Mouse (Mus musculus) liver, embryonic 13.5 days (tissue): ENCODE measurements around the gene Map2k5. TPM values are rescaled to one million over a fixed set of nuclear protein-coding genes. Genes with fewer than 3 reads are reported as not detected.

ENCODE experiments used
- ATAC-seq: fragments of 200-750 bp; cut with Nextera tagmentation; 2 replicates; pipeline ENCODE4 v1.8.0; 2017; ENCODE audit warnings: low read depth, mild to moderate bottlenecking, moderate number of reproducible peaks, moderate library complexity
- DNase-seq: peaks from one replicate; pipeline ENCODE4 v3.0.0; 2022
- H3K27ac ChIP-seq: fragments of 300-500 bp; sonication (generic); 2 replicates; pipeline ENCODE4 v1.5.1; 2015; ENCODE audit warnings: moderate library complexity, mild to moderate bottlenecking, inconsistent platforms
- H3K27me3 ChIP-seq: fragments of 300-500 bp; sonication (generic); 2 replicates; pipeline ENCODE4 v1.6.1; 2015; ENCODE audit warnings: mild to moderate bottlenecking, inconsistent platforms
- H3K36me3 ChIP-seq: fragments of 300-500 bp; sonication (generic); 2 replicates; pipeline ENCODE4 v1.6.1; 2015; ENCODE audit warnings: mild to moderate bottlenecking, inconsistent platforms
- H3K4me1 ChIP-seq: fragments of 300-500 bp; sonication (generic); replicated peaks from 2 replicates; pipeline ENCODE4 v1.6.1; 2015; ENCODE audit warnings: inconsistent platforms
- H3K4me2 ChIP-seq: fragments of 300-500 bp; sonication (generic); 2 replicates; pipeline ENCODE4 v1.6.1; 2015; ENCODE audit warnings: inconsistent platforms, mild to moderate bottlenecking, moderate library complexity
- H3K4me3 ChIP-seq: fragments of 300-500 bp; sonication (generic); replicated peaks from 2 replicates; pipeline ENCODE4 v1.5.1; 2015; ENCODE audit warnings: mild to moderate bottlenecking, inconsistent platforms
- H3K9ac ChIP-seq: fragments of 300-500 bp; sonication (generic); 2 replicates; pipeline ENCODE4 v1.6.1; 2015; ENCODE audit warnings: mild to moderate bottlenecking, inconsistent platforms
- H3K9me3 ChIP-seq: fragments of 300-500 bp; sonication (generic); replicated peaks from 2 replicates; pipeline ENCODE4 v1.6.1; 2016; ENCODE audit warnings: inconsistent platforms
- WGBS: fragments of 180-500 bp; shearing (Covaris S2); methylation state at CpG from one replicate; pipeline ENCODE4 v1.1.7; 2015; ENCODE audit not compliant: insufficient replicate concordance; 5-methylcytosine and 5-hydroxymethylcytosine counted together
- polyA plus RNA-seq: library from polyadenylated mRNA; unstranded; fragments of >200 nt; fragmentation: Nextera tagmentation; extraction: Ambion mirVana; gene quantifications from 2 replicates; pipeline ENCODE4 v1.2.1, GENCODE M21; 2015

Map2k5 gene
- polyA plus RNA-seq, 1 experiment from 2014 or later = 10.5 TPM

- H3K9me3 ChIP-seq = no peaks in the 10 kb centered on the region
- no peak overlapping the region for H3K9ac ChIP-seq
- WGBS = 2% methylated on average over 80 of the region's 80 CpGs
- no peak overlapping the region for H3K4me2 ChIP-seq
- H3K36me3 ChIP-seq = no peaks in the 10 kb centered on the region
- no peak for DNase-seq
- H3K27ac ChIP-seq = no peak overlapping the region
- H3K27me3 ChIP-seq = peaks cover 100% of the 10 kb centered on the region
- peaks cover 24% of the 10 kb centered on the region for H3K4me1 ChIP-seq
- ATAC-seq = no peak
- 0 out of 2 replicates have a peak overlapping the region, but pooled peaks have one; percentile 8 for H3K4me3 ChIP-seq
These were observed 233.0 kb downstream of the Map2k5 start for GRCm38 (mm10) chr9:63144502-63145248.

- Histone ChIP-seq H3K27ac (no peak overlapping the region), H3K4me1 (peaks cover 21% of the 10 kb centered on the region), H3K36me3 (no peaks in the 10 kb centered on the region), H3K9ac (no peak overlapping the region), H3K4me2 (no peak overlapping the region), H3K9me3 (no peaks in the 10 kb centered on the region), H3K27me3 (peaks cover 100% of the 10 kb centered on the region), H3K4me3 (no peak overlapping the region)
- 2% methylated on average over 47 of the region's 47 CpGs for WGBS
- DNase-seq (no peak), ATAC-seq (no peak)
These were observed 233.8 kb downstream of the Map2k5 start for GRCm38 (mm10) chr9:63143641-63144501.

GRCm38 (mm10) chr9:63143227-63143626 is 234.5 kb downstream of the Map2k5 start:
- Histone ChIP-seq H3K27ac (no peak overlapping the region), H3K4me3 (no peak overlapping the region), H3K36me3 (no peaks in the 10 kb centered on the region), H3K9ac (no peak overlapping the region), H3K9me3 (no peaks in the 10 kb centered on the region), H3K27me3 (peaks cover 100% of the 10 kb centered on the region), H3K4me2 (no peak overlapping the region), H3K4me1 (peaks cover 22% of the 10 kb centered on the region)
- no peak for ATAC-seq
- no peak for DNase-seq
- WGBS = 3% methylated on average over 25 of the region's 25 CpGs

- no peaks in the 10 kb centered on the region for H3K36me3 ChIP-seq
- no peak overlapping the region for H3K9ac ChIP-seq
- peaks cover 22% of the 10 kb centered on the region for H3K4me1 ChIP-seq
- no peak overlapping the region for H3K27ac ChIP-seq
- ATAC-seq (no peak), DNase-seq (no peak)
- 3% methylated on average over 42 of the region's 42 CpGs for WGBS
- H3K4me2 ChIP-seq = no peak overlapping the region
- H3K27me3 ChIP-seq = peaks cover 100% of the 10 kb centered on the region
- H3K9me3 ChIP-seq = no peaks in the 10 kb centered on the region
- no peak overlapping the region for H3K4me3 ChIP-seq
These were observed 235.2 kb downstream of the Map2k5 start for GRCm38 (mm10) chr9:63142335-63143036.

GRCm38 (mm10) chr9:63141641-63142334 is 235.9 kb downstream of the Map2k5 start:
- no peaks in the 10 kb centered on the region for H3K9me3 ChIP-seq
- no peak for DNase-seq
- H3K27ac ChIP-seq = no peak overlapping the region
- H3K36me3 ChIP-seq = no peaks in the 10 kb centered on the region
- WGBS = 4% methylated on average over 24 of the region's 24 CpGs
- ATAC-seq = no peak
- no peak overlapping the region for H3K4me2 ChIP-seq
- no peak overlapping the region for H3K9ac ChIP-seq
- H3K4me1 ChIP-seq = peaks cover 20% of the 10 kb centered on the region
- peaks cover 100% of the 10 kb centered on the region for H3K27me3 ChIP-seq
- H3K4me3 ChIP-seq = no peak overlapping the region

GRCm38 (mm10) chr9:63140211-63140610 is 237.5 kb downstream of the Map2k5 start:
- Histone ChIP-seq H3K9me3 (no peaks in the 10 kb centered on the region), H3K4me1 (peaks cover 17% of the 10 kb centered on the region), H3K4me2 (no peak overlapping the region), H3K36me3 (no peaks in the 10 kb centered on the region), H3K27me3 (peaks cover 100% of the 10 kb centered on the region), H3K27ac (no peak overlapping the region), H3K9ac (no peak overlapping the region), H3K4me3 (no peak overlapping the region)
- 6% methylated on average over 9 of the region's 9 CpGs for WGBS
- ATAC-seq (no peak), DNase-seq (no peak)

GRCm38 (mm10) chr9:63139661-63140060 is 238.0 kb downstream of the Map2k5 start:
- Histone ChIP-seq H3K9ac (no peak overlapping the region), H3K27ac (no peak overlapping the region), H3K4me1 (peaks cover 17% of the 10 kb centered on the region), H3K27me3 (peaks cover 100% of the 10 kb centered on the region), H3K4me2 (no peak overlapping the region), H3K9me3 (no peaks in the 10 kb centered on the region), H3K4me3 (no peak overlapping the region), H3K36me3 (no peaks in the 10 kb centered on the region)
- WGBS = 8% methylated on average over 17 of the region's 17 CpGs
- ATAC-seq (no peak), DNase-seq (no peak)

- H3K4me2 ChIP-seq = 0 out of 2 replicates have a peak overlapping the region, but pooled peaks have one; percentile 12
- peak overlapping the region; percentile 16; the same call in 1 of the 2 replicates for H3K4me3 ChIP-seq
- DNase-seq (no peak), ATAC-seq (no peak)
- peaks cover 16% of the 10 kb centered on the region for H3K4me1 ChIP-seq
- H3K9ac ChIP-seq = no peak overlapping the region
- WGBS = 2% methylated on average over 31 of the region's 31 CpGs
- H3K27ac ChIP-seq = no peak overlapping the region
- H3K9me3 ChIP-seq = no peaks in the 10 kb centered on the region
- peaks cover 100% of the 10 kb centered on the region for H3K27me3 ChIP-seq
- H3K36me3 ChIP-seq = no peaks in the 10 kb centered on the region
These were observed 239.2 kb downstream of the Map2k5 start for GRCm38 (mm10) chr9:63138481-63138967.

- Histone ChIP-seq H3K4me3 (no peak overlapping the region), H3K27ac (no peak overlapping the region), H3K9me3 (no peaks in the 10 kb centered on the region), H3K27me3 (peaks cover 99% of the 10 kb centered on the region), H3K9ac (no peak overlapping the region), H3K36me3 (no peaks in the 10 kb centered on the region), H3K4me1 (peaks cover 18% of the 10 kb centered on the region), H3K4me2 (no peak overlapping the region)
- DNase-seq (no peak), ATAC-seq (no peak)
- 6% methylated on average over 6 of the region's 6 CpGs for whole genome bisulfite sequencing
These were observed 240.1 kb downstream of the Map2k5 start for GRCm38 (mm10) chr9:63137615-63137915.

GRCm38 (mm10) chr9:63136756-63137614 is 240.7 kb downstream of the Map2k5 start:
- Histone ChIP-seq H3K4me1 (peaks cover 18% of the 10 kb centered on the region), H3K9ac (no peak overlapping the region), H3K36me3 (no peaks in the 10 kb centered on the region), H3K27me3 (peaks cover 99% of the 10 kb centered on the region), H3K4me3 (no peak overlapping the region), H3K9me3 (no peaks in the 10 kb centered on the region), H3K4me2 (no peak overlapping the region), H3K27ac (no peak overlapping the region)
- DNase-seq (no peak), ATAC-seq (no peak)
- 5% methylated on average over 19 of the region's 19 CpGs for WGBS
